Mouse (Mus musculus): ENCODE results near the gene Dph1.

Gene Dph1

DNA sequence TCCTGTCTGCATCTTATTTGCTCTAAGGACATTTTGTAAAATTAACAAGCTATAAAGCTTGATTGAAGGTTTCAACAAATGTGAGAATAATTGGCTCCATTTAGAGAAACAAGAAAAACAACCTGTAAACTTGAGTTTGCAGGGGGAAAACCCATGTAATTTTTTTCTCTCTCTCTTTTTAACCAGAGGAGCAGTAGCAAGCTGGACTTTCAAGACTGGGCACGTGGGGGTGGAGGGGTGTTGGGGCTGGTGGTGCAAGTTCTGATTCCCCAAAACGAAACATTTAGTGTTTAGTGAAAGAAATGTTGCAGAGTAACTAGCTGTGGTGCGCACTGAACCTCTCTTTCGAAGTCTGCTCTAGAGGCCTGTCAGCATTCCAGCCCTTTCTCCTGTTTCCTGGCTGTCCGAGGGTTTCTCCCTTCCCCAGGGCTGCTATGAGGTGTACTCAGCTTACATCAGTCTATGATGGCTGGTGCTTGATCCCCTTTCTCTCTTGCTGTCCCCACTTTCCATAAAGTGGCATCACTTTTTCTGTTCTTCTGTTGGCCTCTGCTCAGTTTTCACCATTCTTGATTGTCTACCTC lies 56.5 kb downstream of the Dph1 start:
- DNase-seq (ENCODE audit: low spot score in 2 of 2), result no peak

DNA sequence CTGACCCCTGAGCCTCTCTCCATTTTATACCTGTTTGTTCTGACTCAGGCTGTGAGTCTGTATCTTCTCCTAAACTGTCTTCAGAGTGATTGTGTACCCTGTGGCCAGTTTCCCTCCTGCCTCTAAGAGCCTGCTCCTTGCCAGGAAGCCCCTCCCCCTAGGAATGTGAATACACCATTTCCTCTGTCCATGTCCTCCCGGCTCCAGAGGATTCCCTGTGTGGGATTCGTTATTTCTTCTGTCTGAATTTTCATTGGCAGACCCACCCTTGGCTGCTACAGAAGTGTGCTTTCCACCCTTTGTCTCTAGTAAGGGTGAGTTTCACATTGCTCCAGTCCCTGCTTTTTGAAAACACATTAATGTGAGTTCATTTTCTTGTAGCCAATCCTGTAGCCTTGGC lies 57.1 kb downstream of the Dph1 start:
- DNase-seq (ENCODE audit: low spot score in 2 of 2), result no peak

DNA sequence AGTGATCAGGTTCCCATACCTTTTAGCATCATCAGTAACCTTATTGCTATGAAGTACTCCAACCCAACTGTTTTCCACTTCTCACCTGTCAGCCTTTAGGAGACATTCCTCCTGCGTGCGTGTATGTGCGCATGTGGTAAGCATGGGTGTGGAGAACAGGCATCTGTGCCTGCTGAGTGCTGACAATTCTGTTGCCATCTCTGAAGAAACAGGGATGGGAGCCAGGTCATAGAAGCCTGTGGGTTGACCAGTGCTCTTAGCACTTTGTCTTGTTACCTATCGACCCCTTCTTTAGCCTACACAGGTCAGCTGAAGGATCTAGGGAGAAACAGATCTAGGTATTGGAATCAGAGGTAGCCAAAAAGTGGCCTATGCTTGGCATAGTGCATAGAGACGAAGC lies 57.6 kb downstream of the Dph1 start:
- no peak for DNase-seq (ENCODE audit: low spot score in 2 of 2)

DNA sequence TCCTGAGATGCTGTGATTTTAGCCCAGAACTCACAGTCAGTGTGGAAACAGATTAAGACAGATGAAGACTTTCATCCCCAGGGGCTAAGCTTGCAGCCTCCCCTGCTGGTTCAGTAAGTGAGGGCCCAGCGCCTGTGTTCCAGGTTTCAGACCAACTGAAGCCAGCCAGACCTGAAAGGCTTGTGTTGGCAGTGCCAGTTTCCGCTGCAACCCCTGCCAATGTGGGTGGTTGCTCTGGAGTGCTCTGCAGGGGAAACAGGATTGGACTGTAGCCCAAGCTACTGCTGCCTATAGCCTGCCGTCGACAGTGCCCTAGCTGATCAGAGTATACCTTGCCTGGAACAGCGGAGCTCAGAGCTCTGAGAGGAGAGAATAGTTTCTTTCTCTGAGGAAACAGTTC lies 58.8 kb downstream of the Dph1 start:
- peak in 1 of 2 experiments; percentile 66 for DNase-seq (ENCODE audit: low spot score in 2 of 2)

DNA sequence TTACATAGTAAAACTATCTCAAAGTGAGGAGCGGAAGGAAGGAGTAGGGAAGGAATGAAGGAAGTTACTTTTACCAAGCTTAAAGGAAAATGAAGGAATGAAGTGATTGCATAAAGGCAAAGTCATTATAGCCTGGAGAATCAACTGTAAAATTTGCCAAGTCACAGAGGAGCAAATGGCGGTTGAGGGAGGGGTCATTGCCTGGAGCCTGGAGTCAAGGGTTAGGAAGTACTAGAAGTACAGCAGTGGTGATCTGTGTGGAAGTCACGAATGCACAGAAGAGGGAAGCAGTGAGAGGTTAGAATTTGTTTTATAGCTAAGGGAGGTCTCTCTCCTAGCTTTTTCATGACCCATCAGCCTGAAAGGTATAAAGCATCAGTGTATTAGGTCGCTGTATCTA lies 59.7 kb downstream of the Dph1 start:
- DNase-seq (ENCODE audit: low spot score in 2 of 2), result no peak

DNA sequence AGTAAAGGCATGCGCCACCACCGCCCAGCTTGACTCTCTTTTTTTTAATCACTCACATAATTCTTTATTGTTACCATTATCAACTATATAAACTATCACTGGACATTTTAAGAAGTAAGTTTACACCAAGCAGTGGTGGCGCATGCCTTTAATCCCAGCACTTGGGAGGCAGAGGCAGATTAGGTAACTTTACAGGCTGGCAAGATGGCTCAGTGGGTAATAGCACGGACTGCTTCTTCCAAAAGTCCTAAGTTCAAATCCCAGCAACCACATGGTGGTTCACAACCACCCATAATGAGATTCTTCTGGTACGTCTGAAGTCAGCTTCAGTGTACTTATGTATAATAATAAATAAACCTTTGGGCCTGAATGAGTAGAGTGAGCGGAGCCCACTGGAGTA lies 61.6 kb downstream of the Dph1 start:
- no peak for DNase-seq (ENCODE audit: low spot score in 2 of 2)

All from left cerebral cortex, adult 9 months (tissue).